Mouse (Mus musculus) neural tube, embryonic 13.5 days (tissue): ENCODE measurements at regions not wholly inside any gene's neighbourhood (a gene's known extent, or its start where the extent isn't known, plus 50 kb on each side); places are given as distances from the start of the nearest gene placed in this dataset.

Experiments used
- ATAC-seq: fragments of 200-750 bp; cut with Nextera tagmentation; 2 replicates; pipeline ENCODE4 v1.8.0; 2017; ENCODE audit warnings: low read depth, mild to moderate bottlenecking, moderate TSS enrichment, moderate library complexity
- H3K27ac ChIP-seq: fragments of 300-500 bp; sonication (generic); replicated peaks from 2 replicates; pipeline ENCODE4 v1.5.1; 2015; ENCODE audit warnings: moderate library complexity, mild to moderate bottlenecking, inconsistent platforms
- H3K27me3 ChIP-seq: fragments of 300-500 bp; sonication (generic); 2 replicates; pipeline ENCODE4 v1.6.1; 2015; ENCODE audit warnings: mild to moderate bottlenecking, inconsistent platforms
- H3K36me3 ChIP-seq: fragments of 300-500 bp; sonication (generic); 2 replicates; pipeline ENCODE4 v1.6.1; 2015; ENCODE audit warnings: mild to moderate bottlenecking, inconsistent platforms
- H3K4me1 ChIP-seq: fragments of 300-500 bp; sonication (generic); replicated peaks from 2 replicates; pipeline ENCODE4 v1.6.1; 2015; ENCODE audit warnings: inconsistent platforms
- H3K4me2 ChIP-seq: fragments of 300-500 bp; sonication (generic); 2 replicates; pipeline ENCODE4 v1.6.1; 2015; ENCODE audit warnings: inconsistent platforms, mild to moderate bottlenecking, moderate library complexity
- H3K4me3 ChIP-seq: fragments of 300-500 bp; sonication (generic); 2 replicates; pipeline ENCODE4 v1.5.1; 2015; ENCODE audit warnings: mild to moderate bottlenecking, inconsistent platforms
- H3K9ac ChIP-seq: fragments of 300-500 bp; sonication (generic); 2 replicates; pipeline ENCODE4 v1.6.1; 2015; ENCODE audit warnings: moderate library complexity, mild to moderate bottlenecking, inconsistent platforms
- H3K9me3 ChIP-seq: fragments of 300-500 bp; sonication (generic); 2 replicates; pipeline ENCODE4 v1.6.1; 2016; ENCODE audit warnings: inconsistent platforms
- WGBS: fragments of 180-500 bp; shearing (Covaris S2); methylation state at CpG from one replicate; pipeline ENCODE4 v1.1.7; 2015; 5-methylcytosine and 5-hydroxymethylcytosine counted together

DNA sequence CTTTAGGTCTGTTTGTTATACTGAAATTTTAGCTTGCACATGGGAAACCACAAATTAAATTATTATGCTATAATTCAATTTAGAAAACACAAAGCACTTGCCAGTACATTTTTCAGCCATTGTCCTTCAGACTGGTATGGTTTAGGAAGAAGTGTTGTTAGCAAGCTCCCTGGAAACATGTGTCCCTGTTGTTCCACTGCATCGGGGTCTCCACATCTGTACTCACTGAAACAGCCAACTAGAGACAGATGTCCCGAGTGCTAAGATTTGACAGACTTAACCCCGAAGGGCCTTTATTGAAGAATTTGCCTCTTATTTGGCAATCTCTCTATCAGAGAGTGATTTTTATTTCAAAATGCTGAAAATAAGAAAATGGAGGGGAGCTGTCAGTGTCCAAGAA lies 362.6 kb downstream of the Rfpl4b start:
- no peak overlapping the region for H3K27ac ChIP-seq
- ATAC-seq: no peak
- H3K4me3 ChIP-seq: no peak overlapping the region
- H3K4me1 ChIP-seq: no peaks in the 10 kb centered on the region
- H3K36me3 ChIP-seq: no peaks in the 10 kb centered on the region
- H3K4me2 ChIP-seq: no peak overlapping the region
- H3K9ac ChIP-seq: no peak overlapping the region
- no peaks in the 10 kb centered on the region for H3K27me3 ChIP-seq
- WGBS: 67% methylated on average over 3 of the region's 3 CpGs
- H3K9me3 ChIP-seq: no peaks in the 10 kb centered on the region

DNA sequence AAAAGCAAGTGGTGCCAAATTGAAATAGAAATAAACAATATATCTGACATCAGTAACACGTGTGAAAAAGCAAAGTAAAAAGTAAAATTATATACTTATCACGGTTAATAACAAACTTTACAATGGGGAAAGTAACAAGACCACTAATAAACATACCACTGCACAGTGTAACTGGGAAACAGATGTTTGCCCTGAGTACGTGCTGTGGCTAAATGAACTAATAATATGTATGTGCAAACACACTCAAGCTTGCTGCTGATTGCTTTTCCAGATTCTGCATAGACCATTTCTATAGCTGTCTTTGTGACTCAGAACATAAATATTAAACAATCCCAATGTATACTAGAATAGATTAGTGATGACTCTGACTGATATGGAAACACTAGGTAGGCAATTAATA lies 363.2 kb downstream of the Rfpl4b start:
- Histone ChIP-seq H3K27me3 (no peaks in the 10 kb centered on the region), H3K4me3 (no peak overlapping the region), H3K9ac (no peak overlapping the region), H3K4me2 (no peak overlapping the region), H3K4me1 (no peaks in the 10 kb centered on the region), H3K27ac (no peak overlapping the region), H3K9me3 (no peaks in the 10 kb centered on the region), H3K36me3 (no peaks in the 10 kb centered on the region)
- 76% methylated on average over 3 of the region's 3 CpGs for WGBS
- no peak for ATAC-seq

DNA sequence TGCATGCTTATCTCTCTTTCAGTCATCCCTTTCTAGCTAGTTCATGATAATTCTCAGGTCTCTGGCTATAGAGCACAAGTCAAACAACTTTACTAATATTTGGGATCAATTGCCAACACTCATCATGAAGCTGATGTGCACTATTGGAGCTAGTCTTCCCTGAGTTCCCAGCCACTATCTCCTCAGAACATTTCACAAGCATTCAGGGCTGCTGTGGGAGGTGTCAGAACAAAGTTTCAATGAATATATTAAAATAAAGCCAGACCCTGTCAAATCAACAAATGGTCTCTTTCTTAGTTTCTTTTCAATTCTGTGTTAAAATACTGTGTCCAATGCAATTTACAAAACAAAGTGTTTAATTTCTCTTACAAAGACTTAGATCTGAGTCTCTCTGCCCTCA lies 364.8 kb downstream of the Rfpl4b start:
- no peak overlapping the region for H3K4me3 ChIP-seq
- no peak for ATAC-seq

DNA sequence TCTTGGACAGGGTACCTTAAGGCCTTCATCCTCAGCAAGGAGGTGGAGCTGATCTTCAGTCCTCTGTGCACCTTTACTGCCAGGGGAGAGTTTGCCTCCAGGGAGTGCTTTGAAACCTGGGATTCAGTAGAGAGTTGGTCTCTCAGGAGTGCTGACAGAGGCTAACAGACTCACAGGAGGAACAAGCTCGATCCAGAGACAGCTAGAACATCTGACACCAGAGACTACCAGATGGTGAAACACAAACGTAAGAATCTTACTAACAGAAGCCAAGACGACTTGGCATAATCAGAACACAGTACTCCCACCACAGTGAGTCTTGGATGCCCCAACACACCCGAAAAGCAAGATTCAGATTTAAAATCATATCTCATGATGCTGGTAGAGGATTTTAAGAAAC lies 372.3 kb downstream of the Rfpl4b start:
- 87% methylated on average over 4 of the region's 4 CpGs for WGBS
- Histone ChIP-seq H3K9ac (no peak overlapping the region), H3K27ac (no peak overlapping the region), H3K4me1 (no peaks in the 10 kb centered on the region), H3K9me3 (no peaks in the 10 kb centered on the region), H3K27me3 (no peaks in the 10 kb centered on the region), H3K36me3 (no peaks in the 10 kb centered on the region), H3K4me3 (no peak overlapping the region), H3K4me2 (no peak overlapping the region)
- ATAC-seq: no peak

More for the DNA sequence above, 364.8 kb downstream of the Rfpl4b start:
- H3K4me1 ChIP-seq: no peaks in the 10 kb centered on the region
- no peak overlapping the region for H3K27ac ChIP-seq
- H3K9ac ChIP-seq: no peak overlapping the region
- no peaks in the 10 kb centered on the region for H3K36me3 ChIP-seq
- H3K4me2 ChIP-seq: no peak overlapping the region
- H3K27me3 ChIP-seq: no peaks in the 10 kb centered on the region
- H3K9me3 ChIP-seq: no peaks in the 10 kb centered on the region

DNA sequence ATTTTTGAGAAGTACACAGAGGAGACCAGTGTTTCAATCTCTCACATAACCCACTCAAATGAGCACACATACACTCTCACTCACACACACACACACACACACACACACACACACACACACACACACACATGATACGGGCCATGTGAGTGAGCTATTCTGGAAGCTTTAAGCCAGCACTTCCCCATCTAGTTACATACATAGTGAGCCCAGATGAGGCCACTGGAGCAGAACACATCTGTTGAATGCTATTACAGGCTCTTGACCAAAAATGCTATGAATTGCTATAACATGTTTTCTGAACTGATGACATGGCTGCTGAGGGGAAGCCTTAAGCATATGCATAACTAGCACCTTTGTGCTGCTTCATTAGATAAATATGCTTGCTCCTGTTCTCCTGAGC lies 373.9 kb downstream of the Rfpl4b start:
- no peaks in the 10 kb centered on the region for H3K9me3 ChIP-seq
- no peak for ATAC-seq
- H3K4me1 ChIP-seq: no peaks in the 10 kb centered on the region
- no peak overlapping the region for H3K9ac ChIP-seq
- H3K27ac ChIP-seq: no peak overlapping the region
- 82% methylated on average over 1 of the region's 1 CpGs for WGBS
- H3K36me3 ChIP-seq: no peaks in the 10 kb centered on the region
- H3K4me3 ChIP-seq: no peak overlapping the region
- H3K27me3 ChIP-seq: no peaks in the 10 kb centered on the region
- no peak overlapping the region for H3K4me2 ChIP-seq

DNA sequence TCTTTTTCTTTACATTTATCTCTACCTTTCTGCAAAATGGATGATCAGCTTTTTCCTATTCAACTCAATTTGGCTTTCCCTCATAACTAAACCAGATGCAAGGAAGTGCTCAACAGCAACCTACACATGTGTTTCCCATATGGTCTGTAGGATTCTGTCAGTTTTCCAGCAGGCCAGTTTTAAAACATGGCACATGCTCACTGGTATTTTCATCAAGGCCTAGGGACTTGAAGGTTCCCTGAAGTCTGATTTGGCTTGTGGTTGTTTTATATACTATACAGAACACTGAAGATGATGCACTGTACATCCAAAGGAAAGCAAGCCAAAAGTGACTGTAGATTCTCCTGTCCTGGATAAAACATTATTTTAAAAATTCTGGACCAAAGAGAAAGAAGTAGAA lies 374.3 kb downstream of the Rfpl4b start:
- Histone ChIP-seq H3K36me3 (no peaks in the 10 kb centered on the region), H3K4me3 (no peak overlapping the region)

DNA sequence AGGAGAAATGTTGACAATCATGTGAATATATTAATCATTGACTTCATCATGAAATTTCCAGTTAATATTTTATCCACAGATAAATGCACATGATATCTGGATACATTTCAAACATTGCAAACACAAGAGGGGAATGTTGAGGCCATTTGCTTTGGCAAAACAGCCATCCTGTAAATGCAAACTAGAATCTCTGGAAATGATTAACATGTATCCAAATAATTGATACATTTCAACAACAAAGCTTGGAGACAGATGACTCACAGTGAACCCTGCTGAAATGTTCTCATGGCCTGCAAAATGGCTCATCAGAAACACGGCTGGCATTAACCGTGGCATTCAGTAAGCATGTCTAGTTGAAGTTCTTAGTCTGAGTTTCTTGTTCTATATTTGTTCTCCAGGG lies 382.3 kb downstream of the Rfpl4b start:
- no peaks in the 10 kb centered on the region for H3K4me1 ChIP-seq
- 93% methylated on average over 2 of the region's 2 CpGs for WGBS
- no peak overlapping the region for H3K4me2 ChIP-seq

More for the DNA sequence above, 374.3 kb downstream of the Rfpl4b start:
- Histone ChIP-seq H3K9ac (no peak overlapping the region), H3K4me1 (no peaks in the 10 kb centered on the region), H3K27me3 (no peaks in the 10 kb centered on the region), H3K4me2 (no peak overlapping the region), H3K27ac (no peak overlapping the region), H3K9me3 (no peaks in the 10 kb centered on the region)
- no peak for ATAC-seq

DNA sequence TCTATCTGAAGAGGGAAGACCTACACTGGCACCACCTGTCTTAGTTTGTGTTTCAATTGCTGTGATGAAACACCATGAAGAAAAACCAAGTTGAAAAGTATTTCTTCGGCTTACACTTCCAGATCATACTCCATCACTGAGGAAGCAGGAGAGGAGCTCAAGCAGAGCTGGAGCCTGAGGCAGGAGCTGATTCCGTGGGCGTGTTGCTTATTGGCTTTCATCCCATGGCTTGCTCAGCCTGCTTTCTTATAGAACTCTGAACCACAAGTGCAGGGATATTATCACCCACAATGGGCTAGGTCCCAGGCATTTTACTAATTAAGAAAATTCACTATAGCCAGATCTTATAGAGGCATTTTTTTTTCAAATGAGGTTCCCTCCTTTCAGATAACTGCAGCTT lies 384.7 kb downstream of the Rfpl4b start:
- H3K4me3 ChIP-seq: no peak overlapping the region
- no peaks in the 10 kb centered on the region for H3K4me1 ChIP-seq
- no peaks in the 10 kb centered on the region for H3K27me3 ChIP-seq
- H3K4me2 ChIP-seq: no peak overlapping the region
- WGBS: 88% methylated on average over 3 of the region's 3 CpGs
- H3K27ac ChIP-seq: no peak overlapping the region
- H3K9ac ChIP-seq: no peak overlapping the region
- H3K9me3 ChIP-seq: 0 out of 2 replicates have a peak, but pooled peaks cover 8% of the 10 kb centered on the region
- ATAC-seq: no peak
- no peaks in the 10 kb centered on the region for H3K36me3 ChIP-seq

More for the DNA sequence above, 382.3 kb downstream of the Rfpl4b start:
- Histone ChIP-seq H3K9ac (no peak overlapping the region), H3K27me3 (no peaks in the 10 kb centered on the region), H3K27ac (no peak overlapping the region), H3K4me3 (no peak overlapping the region), H3K36me3 (no peaks in the 10 kb centered on the region), H3K9me3 (0 out of 2 replicates have a peak, but pooled peaks cover 3% of the 10 kb centered on the region)
- no peak for ATAC-seq

DNA sequence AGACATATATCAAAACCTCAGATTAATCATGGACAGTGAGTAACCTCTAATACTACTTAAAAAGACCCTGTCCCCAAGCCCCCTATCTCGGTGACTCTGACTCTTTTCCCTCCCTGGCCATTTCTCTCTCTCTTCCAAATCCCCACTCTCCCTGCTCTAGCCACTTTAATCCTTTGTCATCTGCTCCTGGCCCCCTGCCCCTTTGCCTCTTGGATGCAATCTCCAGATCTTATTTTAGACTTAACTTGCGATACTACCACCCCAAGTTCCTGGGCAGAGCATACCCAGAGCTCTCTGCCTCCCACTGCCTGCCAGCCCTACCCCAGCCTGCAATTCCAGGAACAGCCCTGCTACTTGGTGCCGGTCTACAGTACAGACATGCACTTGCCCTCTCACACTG lies 400.0 kb downstream of the Rfpl4b start:
- no peaks in the 10 kb centered on the region for H3K9me3 ChIP-seq
- 94% methylated on average over 3 of the region's 3 CpGs for WGBS
- no peaks in the 10 kb centered on the region for H3K36me3 ChIP-seq
- no peaks in the 10 kb centered on the region for H3K4me1 ChIP-seq
- H3K4me3 ChIP-seq: no peak overlapping the region
- no peak overlapping the region for H3K27ac ChIP-seq
- no peak overlapping the region for H3K9ac ChIP-seq
- ATAC-seq: no peak
- H3K4me2 ChIP-seq: no peak overlapping the region
- no peaks in the 10 kb centered on the region for H3K27me3 ChIP-seq

DNA sequence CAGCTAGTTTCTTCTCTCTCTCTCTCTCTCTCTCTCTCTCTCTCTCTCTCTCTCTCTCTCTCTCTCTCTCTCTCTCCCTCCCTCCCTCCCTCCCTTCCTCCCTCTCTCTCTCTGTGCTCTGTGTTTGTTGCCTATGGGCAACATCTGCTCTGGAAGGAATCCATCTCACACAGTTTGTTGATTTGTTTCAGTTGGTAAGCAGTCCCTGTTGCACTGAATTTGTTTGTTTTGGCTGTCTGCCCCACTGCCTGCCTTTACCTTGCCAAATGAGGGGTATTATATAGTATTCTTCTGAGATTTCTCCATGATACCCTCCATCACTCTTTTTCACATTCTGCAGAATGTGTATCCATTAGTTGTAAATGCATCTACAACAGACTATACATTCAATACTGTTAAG lies 401.8 kb downstream of the Rfpl4b start:
- no peak overlapping the region for H3K4me2 ChIP-seq
- H3K9me3 ChIP-seq: no peaks in the 10 kb centered on the region
- H3K36me3 ChIP-seq: no peaks in the 10 kb centered on the region
- no peak overlapping the region for H3K9ac ChIP-seq
- 0 out of 2 replicates have a peak, but pooled peaks have one; percentile 23 for ATAC-seq
- H3K4me3 ChIP-seq: no peak overlapping the region
- no peak overlapping the region for H3K27ac ChIP-seq
- H3K27me3 ChIP-seq: no peaks in the 10 kb centered on the region
- H3K4me1 ChIP-seq: no peaks in the 10 kb centered on the region

DNA sequence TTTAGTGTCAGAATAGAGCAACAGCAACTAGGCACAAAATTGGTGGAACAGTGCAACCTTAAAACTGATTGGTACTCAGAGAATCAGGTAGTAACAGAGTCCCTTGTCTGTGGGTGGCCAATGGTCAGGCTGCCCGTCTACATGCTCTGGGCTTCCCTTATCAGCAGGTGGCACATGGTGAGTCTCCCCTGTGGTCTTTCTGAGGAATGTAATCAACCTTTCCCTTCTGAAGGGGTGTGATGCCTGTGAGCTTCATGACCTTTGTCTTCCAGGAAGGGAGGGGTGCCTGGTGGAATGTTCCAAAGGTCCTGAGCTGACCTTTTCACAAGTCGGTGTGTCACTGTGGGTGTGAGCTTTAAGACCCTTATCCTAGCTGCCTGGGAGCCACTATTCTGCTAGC lies 438.4 kb downstream of the Rfpl4b start:
- Histone ChIP-seq H3K27me3 (no peaks in the 10 kb centered on the region), H3K9me3 (peaks cover 4% of the 10 kb centered on the region), H3K9ac (no peak overlapping the region), H3K36me3 (no peaks in the 10 kb centered on the region), H3K4me2 (no peak overlapping the region), H3K4me1 (no peaks in the 10 kb centered on the region), H3K27ac (no peak overlapping the region), H3K4me3 (no peak overlapping the region)
- 68% methylated on average over 2 of the region's 2 CpGs for WGBS
- ATAC-seq: no peak

DNA sequence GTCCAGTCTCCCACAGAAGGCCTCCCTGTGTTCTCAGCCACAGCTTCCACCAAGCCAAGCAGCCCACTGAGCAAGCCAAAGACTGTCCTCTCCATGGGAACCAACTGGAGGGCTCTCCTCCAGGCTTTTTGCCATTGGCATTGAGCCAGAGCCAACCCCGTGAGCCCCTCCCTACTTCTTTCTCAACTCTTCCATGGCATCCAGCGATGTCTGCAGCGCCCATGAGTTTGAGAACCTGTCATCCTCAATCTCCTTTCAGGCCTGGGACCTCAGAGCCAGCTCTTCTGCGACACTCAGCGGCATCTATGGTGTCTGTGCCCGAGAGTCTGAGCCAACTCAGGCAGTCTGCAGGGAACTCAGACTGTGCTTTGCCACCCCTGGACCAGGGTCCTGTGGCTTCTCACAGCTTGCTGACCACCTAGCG lies 439.7 kb downstream of the Rfpl4b start:
- Histone ChIP-seq H3K27ac (no peak overlapping the region), H3K36me3 (no peaks in the 10 kb centered on the region), H3K4me1 (no peaks in the 10 kb centered on the region), H3K9ac (no peak overlapping the region), H3K4me2 (no peak overlapping the region), H3K27me3 (no peaks in the 10 kb centered on the region), H3K9me3 (no peaks in the 10 kb centered on the region), H3K4me3 (no peak overlapping the region)
- peak; percentile 43; the same call in 1 of the 2 replicates for ATAC-seq
- 84% methylated on average over 7 of the region's 7 CpGs for WGBS

DNA sequence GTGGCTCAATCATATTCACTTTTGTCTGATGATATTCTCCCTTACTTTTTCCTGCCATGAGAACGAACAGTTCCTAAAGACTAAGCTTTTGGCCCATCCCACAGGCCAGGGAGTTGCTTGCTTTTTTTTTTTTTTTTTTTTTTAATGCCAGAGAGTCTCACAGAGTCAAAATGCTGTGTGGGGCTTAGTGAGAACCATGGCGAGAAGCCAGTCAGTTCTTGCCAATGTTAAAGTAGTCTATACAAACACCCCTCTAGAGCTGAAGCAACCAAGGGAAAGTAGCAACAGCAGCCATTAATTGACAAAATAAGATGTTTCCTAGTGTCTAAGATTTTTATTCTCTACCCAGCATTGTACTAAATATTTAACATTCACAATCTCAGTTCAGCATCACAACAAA lies 441.2 kb downstream of the Rfpl4b start:
- Histone ChIP-seq H3K36me3 (no peaks in the 10 kb centered on the region), H3K27ac (no peak overlapping the region), H3K4me1 (no peaks in the 10 kb centered on the region), H3K27me3 (no peaks in the 10 kb centered on the region), H3K9me3 (no peaks in the 10 kb centered on the region), H3K4me3 (no peak overlapping the region), H3K9ac (no peak overlapping the region), H3K4me2 (no peak overlapping the region)
- no peak for ATAC-seq
- WGBS: 89% methylated on average over 2 of the region's 2 CpGs
